Mouse (Mus musculus) MEL (cell line): ENCODE measurements at regions not wholly inside any gene's neighbourhood (a gene's known extent, or its start where the extent isn't known, plus 50 kb on each side); places are given as distances from the start of the nearest gene placed in this dataset.

Experiments
- DNase-seq: peaks from one replicate; pipeline ENCODE4 v3.0.0; 2011; ENCODE audit warnings: low read depth, low spot score
- H3K27ac ChIP-seq: 2 replicates; pipeline ENCODE4 v1.5.1; 2012; ENCODE audit warnings: low read depth, mild to moderate bottlenecking, control low read depth, low read length, moderate library complexity; ENCODE audit not compliant: control insufficient read depth
- H3K27me3 ChIP-seq, 2 experiments: fragments of 150-350 bp in 1 of 2; sonication (generic) in 1 of 2; 2 replicates each; pipeline ENCODE4 v1.6.1; 2012; ENCODE audit warnings: low read length in 2 of 2, mild to moderate bottlenecking in 2 of 2, improper control_type of control experiment in 1 of 2, moderate library complexity in 1 of 2; ENCODE audit not compliant: insufficient read depth in 2 of 2, control insufficient read depth in 1 of 2
- H3K36me3 ChIP-seq, 2 experiments: 2 replicates each; pipeline ENCODE4 v1.6.1; 2012 to 2014; ENCODE audit warnings: low read length in 2 of 2, improper control_type of control experiment in 1 of 2, inconsistent platforms in 1 of 2, mild to moderate bottlenecking in 1 of 2; ENCODE audit not compliant: insufficient read depth in 2 of 2, control insufficient read depth in 1 of 2
- H3K4me1 ChIP-seq, 2 experiments: fragments of 150-350 bp in 1 of 2; sonication (generic) in 1 of 2; 2 replicates each; pipeline ENCODE4 v1.6.1; 2012; ENCODE audit warnings: low read length in 2 of 2, improper control_type of control experiment in 1 of 2, mild to moderate bottlenecking in 1 of 2; ENCODE audit not compliant: insufficient read depth in 2 of 2, control insufficient read depth in 1 of 2
- H3K4me3 ChIP-seq, 2 experiments: fragments of 150-350 bp in 1 of 2; sonication (generic) in 1 of 2; 2 replicates each; pipeline ENCODE4 v1.5.1; 2012; ENCODE audit warnings: low read depth in 2 of 2, low read length in 2 of 2, mild to moderate bottlenecking in 2 of 2, moderate library complexity in 2 of 2, control low read depth in 1 of 2, improper control_type of control experiment in 1 of 2; ENCODE audit not compliant: control insufficient read depth in 1 of 2, insufficient read depth in 1 of 2
- H3K79me2 ChIP-seq: 2 replicates; pipeline ENCODE4 v1.6.1; 2012; ENCODE audit warnings: mild to moderate bottlenecking, low read length, moderate library complexity; ENCODE audit not compliant: control insufficient read depth, poor library complexity, insufficient read depth
- H3K9ac ChIP-seq: 2 replicates; pipeline ENCODE4 v1.6.1; 2012; ENCODE audit warnings: low read depth, mild to moderate bottlenecking, control low read depth, low read length, moderate library complexity; ENCODE audit not compliant: control insufficient read depth, poor library complexity, severe bottlenecking
- H3K9me3 ChIP-seq: fragments of 150-350 bp; sonication (generic); replicated peaks from 2 replicates; pipeline ENCODE4 v1.6.1; 2012; ENCODE audit warnings: mild to moderate bottlenecking, low read length, improper control_type of control experiment, moderate library complexity; ENCODE audit not compliant: insufficient read depth
- CHD1 ChIP-seq: IDR thresholded peaks from 2 replicates; pipeline ENCODE4 v1.6.1; 2012; ENCODE audit warnings: low read depth, mild to moderate bottlenecking, inconsistent platforms, low read length, improper control_type of control experiment
- CHD2 ChIP-seq: IDR thresholded peaks from 2 replicates; pipeline ENCODE4 v1.6.1; 2011; ENCODE audit warnings: low read length, improper control_type of control experiment
- ELF1 ChIP-seq: IDR thresholded peaks from 2 replicates; pipeline ENCODE4 v1.6.1; 2014; ENCODE audit warnings: low read depth, mild to moderate bottlenecking, inconsistent platforms, low read length, improper control_type of control experiment, moderate library complexity
- EP300 ChIP-seq, 2 experiments: IDR thresholded peaks; 2 replicates each; pipeline ENCODE4 v1.6.1; 2011; ENCODE audit warnings: improper control_type of control experiment in 2 of 2, low read length in 2 of 2, low read depth in 1 of 2, mild to moderate bottlenecking in 1 of 2
- ETS1 ChIP-seq: IDR thresholded peaks from 2 replicates; pipeline ENCODE4 v1.6.1; 2012; ENCODE audit warnings: low read depth, mild to moderate bottlenecking, inconsistent platforms, low read length, improper control_type of control experiment, moderate library complexity
- GABPA ChIP-seq: IDR thresholded peaks from 2 replicates; pipeline ENCODE4 v1.6.1; 2012; ENCODE audit warnings: low read depth, mild to moderate bottlenecking, inconsistent platforms, low read length, improper control_type of control experiment, moderate library complexity
- JUND ChIP-seq: IDR thresholded peaks from 2 replicates; pipeline ENCODE4 v1.6.1; 2011; ENCODE audit warnings: low read depth, mild to moderate bottlenecking, improper control_type of control experiment, low read length
- MXI1 ChIP-seq: IDR thresholded peaks from 2 replicates; pipeline ENCODE4 v1.6.1; 2011; ENCODE audit warnings: mild to moderate bottlenecking, low read depth, low read length, improper control_type of control experiment
- MYC ChIP-seq: IDR thresholded peaks from 2 replicates; pipeline ENCODE4 v1.6.1; 2011; ENCODE audit warnings: low read depth, mild to moderate bottlenecking, low read length, improper control_type of control experiment, moderate library complexity
- NRF1 ChIP-seq: IDR thresholded peaks from 2 replicates; pipeline ENCODE4 v1.6.1; 2014; ENCODE audit warnings: low read depth, mild to moderate bottlenecking, inconsistent platforms, low read length, improper control_type of control experiment, moderate library complexity; ENCODE audit not compliant: poor library complexity, insufficient read depth, severe bottlenecking
- POLR2A ChIP-seq, 2 experiments: IDR thresholded peaks; 2 replicates each; pipeline ENCODE4 v1.6.1; 2011 to 2012; ENCODE audit warnings: low read length in 2 of 2, mild to moderate bottlenecking in 2 of 2, control low read depth in 1 of 2, improper control_type of control experiment in 1 of 2, low read depth in 1 of 2, moderate library complexity in 1 of 2; ENCODE audit not compliant: control insufficient read depth in 1 of 2, insufficient read depth in 1 of 2, poor library complexity in 1 of 2
- POLR2AphosphoS2 ChIP-seq: IDR thresholded peaks from 2 replicates; pipeline ENCODE4 v1.6.1; 2011; ENCODE audit warnings: low read length, improper control_type of control experiment
- POLR2AphosphoS5 ChIP-seq: IDR thresholded peaks from 2 replicates; pipeline ENCODE4 v1.6.1; 2012; ENCODE audit warnings: low read depth, borderline replicate concordance, mild to moderate bottlenecking, inconsistent platforms, low read length, moderate library complexity, mixed read lengths
- RAD21 ChIP-seq: IDR thresholded peaks from 2 replicates; pipeline ENCODE4 v1.6.1; 2011; ENCODE audit warnings: mild to moderate bottlenecking, low read depth, low read length, improper control_type of control experiment
- RCOR1 ChIP-seq: IDR thresholded peaks from 2 replicates; pipeline ENCODE4 v1.6.1; 2012; ENCODE audit warnings: low read depth, mild to moderate bottlenecking, inconsistent platforms, low read length, improper control_type of control experiment
- SMC3 ChIP-seq: IDR thresholded peaks from 2 replicates; pipeline ENCODE4 v1.6.1; 2011; ENCODE audit warnings: low read depth, low read length, improper control_type of control experiment
- TAL1 ChIP-seq: IDR thresholded peaks from 2 replicates; pipeline ENCODE4 v1.6.1; 2012; ENCODE audit warnings: mild to moderate bottlenecking, inconsistent platforms, low read length, moderate library complexity, mixed read lengths
- TBP ChIP-seq: IDR thresholded peaks from 2 replicates; pipeline ENCODE4 v1.8.0; 2011; ENCODE audit warnings: low read depth, low read length, improper control_type of control experiment
- UBTF ChIP-seq: IDR thresholded peaks from 2 replicates; pipeline ENCODE4 v1.6.1; 2012; ENCODE audit warnings: low read depth, mild to moderate bottlenecking, inconsistent platforms, low read length, improper control_type of control experiment, moderate library complexity, borderline replicate concordance; ENCODE audit not compliant: insufficient read depth
- USF2 ChIP-seq, 2 experiments: IDR thresholded peaks; 2 replicates each; pipeline ENCODE4 v1.6.1; 2011 to 2012; ENCODE audit warnings: improper control_type of control experiment in 2 of 2, low read length in 2 of 2, borderline replicate concordance in 1 of 2, inconsistent platforms in 1 of 2, low read depth in 1 of 2, mild to moderate bottlenecking in 1 of 2; ENCODE audit not compliant: insufficient read depth in 1 of 2
- ZC3H11A ChIP-seq: IDR thresholded peaks from 2 replicates; pipeline ENCODE4 v1.6.1; 2012; ENCODE audit warnings: low read depth, mild to moderate bottlenecking, inconsistent platforms, low read length, improper control_type of control experiment
- ZMIZ1 ChIP-seq: IDR thresholded peaks from 2 replicates; pipeline ENCODE4 v1.6.1; 2012; ENCODE audit warnings: low read depth, mild to moderate bottlenecking, inconsistent platforms, low read length, improper control_type of control experiment, moderate library complexity

GRCm38 (mm10) chr10:99945418-99945817 lies 70.0 kb upstream of the Kitl start:
- H3K4me3 ChIP-seq: no peak overlapping the region
- H3K27ac ChIP-seq: no peak overlapping the region
- no peaks in the 10 kb centered on the region for H3K79me2 ChIP-seq
- no peak overlapping the region for H3K9ac ChIP-seq
- TF ChIP-seq EP300 (IDR thresholded peaks at IDR 0.05; ENCODE audit: low read depth in 1 of 2, low read length in 2 of 2) (no peak), POLR2AphosphoS5 (no peak), RCOR1 (no peak), ELF1 (no peak), MXI1 (no peak), CHD1 (no peak), ZMIZ1 (no peak), POLR2A (IDR thresholded peaks at IDR 0.05; ENCODE audit: control insufficient read depth in 1 of 2, insufficient read depth in 1 of 2, low read depth in 1 of 2, low read length in 2 of 2, poor library complexity in 1 of 2) (no peak), RAD21 (no peak), JUND (no peak), MYC (no peak), TBP (no peak), NRF1 (no peak), POLR2AphosphoS2 (no peak), SMC3 (no peak)
- H3K9me3 ChIP-seq: no peaks in the 10 kb centered on the region
- no peaks in the 10 kb centered on the region for H3K4me1 ChIP-seq
- no peaks in the 10 kb centered on the region for H3K36me3 ChIP-seq
- no peak for DNase-seq
- H3K27me3 ChIP-seq: no peaks in the 10 kb centered on the region

DNA sequence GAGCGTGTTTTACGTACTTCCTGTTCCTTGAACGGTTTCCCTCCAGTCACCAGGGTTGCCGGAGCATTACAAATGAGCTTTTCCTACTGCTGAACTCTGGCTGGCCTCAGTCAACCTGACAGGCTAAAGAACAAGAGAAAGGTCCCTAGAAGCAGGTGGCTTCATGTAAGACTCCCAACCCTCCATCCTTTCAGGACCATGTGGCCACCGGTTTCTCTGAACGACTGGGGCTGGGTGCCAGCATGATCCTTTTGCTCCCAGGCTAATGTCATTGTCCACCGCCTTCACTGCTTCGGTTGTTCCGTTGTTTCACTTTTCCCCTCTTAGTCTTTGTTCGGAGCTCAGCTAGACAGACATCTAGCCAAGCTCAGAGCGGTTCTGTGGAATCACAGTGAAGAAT lies 73.8 kb upstream of the Kitl start:
- no peak for TF ChIP-seq SMC3
- no peak for TF ChIP-seq CHD2
- TF ChIP-seq ZMIZ1: no peak
- no peak for TF ChIP-seq ETS1
- no peak for TF ChIP-seq TBP
- no peak for TF ChIP-seq ZC3H11A
- TF ChIP-seq MYC: no peak
- TF ChIP-seq GABPA: no peak
- no peak for TF ChIP-seq RCOR1
- no peak for TF ChIP-seq UBTF
- no peak for TF ChIP-seq TAL1
- TF ChIP-seq USF2 (IDR thresholded peaks at IDR 0.05; ENCODE audit: borderline replicate concordance in 1 of 2, insufficient read depth in 1 of 2, low read depth in 1 of 2, low read length in 2 of 2): no peak
- TF ChIP-seq POLR2AphosphoS5: no peak
- TF ChIP-seq POLR2A (IDR thresholded peaks at IDR 0.05; ENCODE audit: control insufficient read depth in 1 of 2, insufficient read depth in 1 of 2, low read depth in 1 of 2, low read length in 2 of 2, poor library complexity in 1 of 2): no peak
- TF ChIP-seq RAD21: no peak
- Histone ChIP-seq H3K27me3 (no peaks in the 10 kb centered on the region), H3K79me2 (no peaks in the 10 kb centered on the region), H3K36me3 (no peaks in the 10 kb centered on the region), H3K4me1 (no peaks in the 10 kb centered on the region), H3K9me3 (no peaks in the 10 kb centered on the region), H3K9ac (no peak overlapping the region), H3K27ac (no peak overlapping the region), H3K4me3 (no peak overlapping the region)
- no peak for DNase-seq
